Mouse (Mus musculus): ENCODE results near the gene Zic5. TPM values are rescaled to one million over a fixed set of nuclear protein-coding genes. Genes with fewer than 3 reads are reported as not detected.

The Zic5 gene
- total RNA-seq (2021), result not detected
- long read RNA-seq, experiment 1, result 0 reads
- long read RNA-seq, experiment 2, result 0 reads

- no peak for DNase-seq
Measured at GRCm38 (mm10) chr14:122464763-122465741, at the start of gene Zic5. TSS of gene Zic5 (minus strand) at chr14:122465677.

- DNase-seq, result no peak
Measured at GRCm38 (mm10) chr14:122513511-122514036, 48.1 kb upstream of the Zic5 start.

- DNase-seq, result no peak
Measured at GRCm38 (mm10) chr14:122511519-122511918, 46.0 kb upstream of the Zic5 start.

GRCm38 (mm10) chr14:122509058-122509457 lies 43.6 kb upstream of the Zic5 start:
- DNase-seq, result no peak

GRCm38 (mm10) chr14:122492015-122492414 lies 26.5 kb upstream of the Zic5 start:
- DNase-seq, result no peak

- DNase-seq, result no peak
Measured at GRCm38 (mm10) chr14:122491521-122491920, 26.0 kb upstream of the Zic5 start.

GRCm38 (mm10) chr14:122490441-122491328 lies 25.2 kb upstream of the Zic5 start, which contains the start of gene Gm10837:
TSS of gene Gm10837 (plus strand) at chr14:122490586.
- no peak for DNase-seq

- no peak for DNase-seq
Measured at GRCm38 (mm10) chr14:122489686-122490414, 24.4 kb upstream of the Zic5 start.

- no peak for DNase-seq
Measured at GRCm38 (mm10) chr14:122489041-122489440, 23.6 kb upstream of the Zic5 start.

GRCm38 (mm10) chr14:122487366-122487765 lies 21.9 kb upstream of the Zic5 start:
- DNase-seq, result no peak

GRCm38 (mm10) chr14:122486611-122487010 lies 21.1 kb upstream of the Zic5 start:
- DNase-seq, result no peak

GRCm38 (mm10) chr14:122485635-122486181 lies 20.2 kb upstream of the Zic5 start:
- DNase-seq, result no peak

- no peak for DNase-seq
Measured at GRCm38 (mm10) chr14:122484844-122485551, 19.5 kb upstream of the Zic5 start.

- no peak for DNase-seq
Measured at GRCm38 (mm10) chr14:122484458-122484843, 19.0 kb upstream of the Zic5 start.

GRCm38 (mm10) chr14:122483556-122484421 lies 18.3 kb upstream of the Zic5 start:
- no peak for DNase-seq

GRCm38 (mm10) chr14:122483024-122483385 lies 17.5 kb upstream of the Zic5 start:
- no peak for DNase-seq

GRCm38 (mm10) chr14:122482081-122483023 lies 16.9 kb upstream of the Zic5 start:
- no peak for DNase-seq

GRCm38 (mm10) chr14:122481181-122481580 lies 15.7 kb upstream of the Zic5 start:
- no peak for DNase-seq

GRCm38 (mm10) chr14:122480355-122480754 lies 14.9 kb upstream of the Zic5 start:
- no peak for DNase-seq

All from gastrocnemius, postnatal 25 days (tissue).